Mouse (Mus musculus) cortical plate, adult 2 months (tissue): ENCODE data around the gene Usp54. TPM values are rescaled to one million over a fixed set of nuclear protein-coding genes. Genes with fewer than 3 reads are reported as not detected.
"Not testable (repeated sequence)": the region's sequence is repeated elsewhere in the genome, so short reads cannot be mapped to it uniquely, and the experiment has no call there.

ENCODE experiments used
- H3K27ac ChIP-seq: fragments of 200-500 bp; 2 replicates; pipeline ENCODE4 v1.5.1; 2012; ENCODE audit warnings: low read length, control low read depth, inconsistent platforms; ENCODE audit not compliant: insufficient read depth
- H3K4me1 ChIP-seq: fragments of 200-500 bp; 2 replicates; pipeline ENCODE4 v1.6.1; 2011; ENCODE audit warnings: low read length; ENCODE audit not compliant: control insufficient read depth, insufficient read depth
- H3K4me3 ChIP-seq: fragments of 200-500 bp; 2 replicates; pipeline ENCODE4 v1.5.1; 2011; ENCODE audit warnings: mild to moderate bottlenecking, low read length, control low read depth; ENCODE audit not compliant: insufficient read depth
- CTCF ChIP-seq: fragments of 200-500 bp; IDR thresholded peaks from 2 replicates; pipeline ENCODE4 v1.5.1; 2011; ENCODE audit warnings: mild to moderate bottlenecking, control low read depth, low read length; ENCODE audit not compliant: insufficient read depth; ENCODE audit errors: extremely low read depth
- POLR2A ChIP-seq: fragments of 200-500 bp; IDR thresholded peaks from 2 replicates; pipeline ENCODE4 v1.6.1; 2011; ENCODE audit warnings: mild to moderate bottlenecking, low read length, control low read depth; ENCODE audit not compliant: insufficient read depth; ENCODE audit errors: extremely low read depth
- polyA plus RNA-seq: library from polyadenylated mRNA; depleted of rRNA; stranded (reverse); fragments of >200 nt; gene quantifications from 2 replicates; pipeline ENCODE4 v1.2.3, GENCODE M21; 2012

Gene Usp54
- polyA plus RNA-seq, 1 experiment: 47.8 TPM

DNA sequence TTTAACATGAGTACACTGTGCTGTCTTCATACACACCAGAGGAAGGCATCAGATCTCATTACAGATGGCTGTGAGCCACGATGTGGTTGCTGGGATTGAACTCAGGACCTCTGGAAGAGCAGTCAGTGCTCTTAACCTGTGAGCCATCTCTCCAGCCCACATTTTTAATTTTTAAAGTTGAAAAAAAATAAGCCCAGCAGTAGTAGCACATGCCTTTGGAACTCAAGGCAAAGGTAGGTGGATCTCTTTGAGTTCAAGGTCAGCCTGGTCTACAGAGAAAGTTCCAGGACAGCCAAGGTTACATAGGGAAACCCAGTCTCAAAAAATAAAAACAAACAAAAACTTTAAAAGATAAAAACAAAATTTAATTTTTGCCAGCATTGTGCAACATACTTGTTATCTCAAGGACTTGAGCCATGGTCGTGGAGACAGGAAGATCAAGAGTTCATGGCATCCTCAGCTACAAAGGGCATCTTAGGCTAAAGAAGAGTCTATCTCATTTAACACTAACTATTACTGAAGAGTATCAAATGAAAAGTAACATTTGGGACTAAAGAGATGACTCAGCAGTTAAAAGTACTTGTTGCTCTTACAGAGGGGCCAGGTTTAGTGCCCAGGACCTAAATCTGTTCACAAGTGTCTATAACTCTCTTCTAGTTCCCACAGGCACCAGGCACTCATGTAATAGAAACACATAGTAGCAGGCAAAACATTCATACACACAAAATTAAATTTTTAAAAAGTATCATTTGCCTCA lies 2.9 kb downstream of the Usp54 start:
- Histone ChIP-seq H3K27ac (no peak overlapping the region), H3K4me3 (no peak overlapping the region), H3K4me1 (peaks cover 1% of the 10 kb centered on the region)
- TF ChIP-seq CTCF (no peak), POLR2A (no peak)

DNA sequence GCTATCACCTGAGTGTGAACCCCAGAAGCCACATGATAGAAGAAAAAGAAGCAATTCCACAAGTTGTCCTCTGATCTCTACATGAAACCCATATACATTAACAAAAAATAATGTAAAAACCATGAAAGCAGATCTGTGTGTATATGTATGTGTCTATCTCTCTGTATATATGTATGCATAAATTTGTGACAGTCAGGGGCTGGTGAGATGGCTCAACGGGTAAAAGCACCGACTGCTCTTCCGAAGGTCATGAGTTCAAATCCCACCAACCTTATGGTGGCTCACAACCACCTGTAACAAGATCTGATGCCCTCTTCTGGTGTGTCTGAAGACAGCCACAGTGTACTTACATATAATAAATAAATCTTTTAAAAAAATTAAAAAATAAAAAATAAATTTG lies 3.9 kb downstream of the Usp54 start:
- not testable (repeated sequence) for H3K4me1 ChIP-seq, H3K27ac ChIP-seq, H3K4me3 ChIP-seq

DNA sequence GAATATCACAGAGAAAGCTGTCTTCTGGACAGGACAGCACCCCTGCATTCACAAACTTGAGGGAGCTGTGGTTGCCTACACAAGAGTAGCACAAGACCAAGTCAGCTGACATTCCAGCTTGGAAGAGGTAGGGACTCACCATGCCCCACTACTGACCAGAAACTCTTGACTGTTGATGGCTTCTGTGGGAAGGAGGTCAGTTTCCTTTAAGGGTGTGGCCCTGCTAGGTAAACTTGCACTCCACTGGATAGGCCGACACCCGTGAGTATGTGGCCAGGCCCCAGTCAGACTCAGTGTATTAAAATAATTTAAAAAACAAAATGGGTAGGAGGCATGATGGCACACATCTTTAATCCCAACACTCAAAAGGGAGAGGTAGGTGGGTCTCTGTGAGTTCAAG lies 5.3 kb downstream of the Usp54 start:
- Histone ChIP-seq H3K4me3 (no peak overlapping the region), H3K4me1 (peaks cover 1% of the 10 kb centered on the region; the same call in 1 of the 2 replicates), H3K27ac (no peak overlapping the region)
- TF ChIP-seq POLR2A: no peak
- TF ChIP-seq CTCF: no peak

- no peak overlapping the region for H3K4me3 ChIP-seq
Observed at GRCm38 (mm10) chr14:20631253-20631652, 9.6 kb downstream of the Usp54 start.

DNA sequence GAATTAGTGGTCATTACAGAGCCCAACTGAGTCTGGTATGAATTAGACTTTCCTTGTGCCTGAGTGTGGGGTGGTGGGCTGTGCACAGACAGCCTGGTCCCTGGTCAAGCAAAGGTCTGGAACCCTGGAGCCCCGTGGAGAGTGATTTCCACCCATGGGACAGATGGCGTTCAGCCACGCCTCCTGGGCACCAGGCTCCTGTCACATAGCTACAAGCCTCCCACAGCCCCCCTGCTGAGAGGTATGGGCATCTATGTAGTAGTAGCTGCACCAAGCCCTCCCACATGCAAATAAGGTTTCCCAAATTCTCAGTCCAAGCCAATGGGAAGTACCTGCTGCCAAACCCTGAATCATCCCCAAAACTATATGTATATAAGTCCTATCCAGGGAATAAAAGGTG lies 13.9 kb downstream of the Usp54 start:
- TF ChIP-seq CTCF (no peak), POLR2A (no peak)
- Histone ChIP-seq H3K4me1 (peaks cover 1% of the 10 kb centered on the region; the same call in 1 of the 2 replicates), H3K27ac (no peak overlapping the region), H3K4me3 (no peak overlapping the region)

More at GRCm38 (mm10) chr14:20631253-20631652, 9.6 kb downstream of the Usp54 start:
- H3K4me1 ChIP-seq: peaks cover 1% of the 10 kb centered on the region; the same call in 1 of the 2 replicates
- H3K27ac ChIP-seq: no peak overlapping the region
- TF ChIP-seq POLR2A (no peak), CTCF (no peak)

- Histone ChIP-seq H3K4me1 (peaks cover 1% of the 10 kb centered on the region; the same call in 1 of the 2 replicates), H3K27ac (no peak overlapping the region), H3K4me3 (no peak overlapping the region)
- TF ChIP-seq CTCF (no peak), POLR2A (no peak)
Observed at GRCm38 (mm10) chr14:20626447-20626846, 14.4 kb downstream of the Usp54 start.

DNA sequence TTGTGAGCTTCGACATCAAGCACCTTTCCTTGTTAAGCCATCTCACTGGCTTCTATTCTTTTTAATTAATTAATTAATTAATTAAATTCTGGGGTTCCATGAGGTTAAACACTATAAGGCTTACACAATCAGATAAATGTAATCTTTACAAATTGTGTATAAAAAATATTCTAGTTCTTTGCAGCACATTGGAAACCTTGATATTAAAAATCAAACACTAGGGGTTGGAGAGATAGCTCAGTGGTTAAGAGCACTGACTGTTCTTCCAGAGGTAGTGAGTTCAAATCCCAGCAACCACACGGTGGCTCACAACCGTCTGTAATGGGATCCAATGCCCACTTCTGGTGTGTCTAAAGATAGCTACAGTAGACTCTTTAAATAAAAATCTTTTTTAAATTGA lies 18.0 kb downstream of the Usp54 start:
- peaks cover 3% of the 10 kb centered on the region; the same call in 1 of the 2 replicates for H3K4me1 ChIP-seq

GRCm38 (mm10) chr14:20622412-20622811 lies 18.5 kb downstream of the Usp54 start:
- no peak for TF ChIP-seq POLR2A
- TF ChIP-seq CTCF: no peak
- H3K4me3 ChIP-seq: no peak overlapping the region
- no peak overlapping the region for H3K27ac ChIP-seq
- peaks cover 3% of the 10 kb centered on the region; the same call in 1 of the 2 replicates for H3K4me1 ChIP-seq

More for the DNA sequence above, 18.0 kb downstream of the Usp54 start:
- H3K27ac ChIP-seq: no peak overlapping the region
- no peak overlapping the region for H3K4me3 ChIP-seq
- TF ChIP-seq POLR2A: no peak
- no peak for TF ChIP-seq CTCF

DNA sequence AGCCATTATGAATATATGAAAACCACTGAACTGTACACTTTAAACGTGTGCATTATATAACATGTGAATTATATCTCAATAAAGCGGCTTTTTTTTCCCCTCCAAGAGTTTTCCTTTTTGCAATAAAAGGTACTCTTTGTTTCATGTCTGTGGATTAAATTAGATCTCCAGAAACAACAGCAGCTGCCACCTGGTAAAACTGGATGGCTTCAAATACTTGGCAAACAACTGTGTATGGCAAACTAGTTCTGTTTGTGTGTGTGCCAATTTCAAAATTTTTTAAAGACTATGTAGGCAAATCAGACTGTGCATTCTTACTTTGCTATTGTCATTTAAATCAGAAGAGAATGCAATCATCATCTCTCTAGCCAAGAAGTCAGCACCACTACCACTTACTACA lies 19.0 kb downstream of the Usp54 start:
- H3K27ac ChIP-seq: no peak overlapping the region
- H3K4me1 ChIP-seq: peaks cover 3% of the 10 kb centered on the region; the same call in 1 of the 2 replicates
- TF ChIP-seq POLR2A (no peak), CTCF (no peak)
- H3K4me3 ChIP-seq: no peak overlapping the region

GRCm38 (mm10) chr14:20619131-20619530 lies 21.7 kb downstream of the Usp54 start:
- H3K4me3 ChIP-seq: no peak overlapping the region
- peaks cover 3% of the 10 kb centered on the region; the same call in 1 of the 2 replicates for H3K4me1 ChIP-seq
- H3K27ac ChIP-seq: peak overlapping the region; percentile 97; the same call in 1 of the 2 replicates
- no peak for TF ChIP-seq POLR2A
- TF ChIP-seq CTCF: no peak

DNA sequence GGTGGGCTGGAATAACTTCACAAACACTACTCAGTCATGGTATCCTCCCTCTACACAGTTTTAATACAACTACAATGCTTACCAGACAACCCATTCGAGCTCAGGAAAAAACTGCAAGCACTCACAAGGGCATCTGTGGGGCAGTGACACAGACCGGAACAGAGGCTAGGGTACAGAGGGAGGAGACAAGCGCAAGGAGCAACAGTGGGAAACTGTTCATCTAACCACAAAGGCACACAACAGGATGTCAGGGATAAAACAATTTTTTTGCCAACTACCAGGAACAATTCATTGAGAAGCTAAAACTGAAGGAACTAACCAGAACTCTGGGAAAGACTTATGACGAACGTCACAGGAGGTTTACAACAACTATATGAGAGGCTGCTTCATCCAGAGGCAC lies 22.7 kb downstream of the Usp54 start:
- Histone ChIP-seq H3K27ac (peak overlapping the region; percentile 97), H3K4me1 (peaks cover 3% of the 10 kb centered on the region; the same call in 1 of the 2 replicates), H3K4me3 (peak overlapping the region; percentile 2)
- TF ChIP-seq CTCF (no peak), POLR2A (peak; percentile 59; the same call in 1 of the 2 replicates)
